Mouse (Mus musculus) bone marrow, adult 2 months (tissue): ENCODE measurements at regions not wholly inside any gene's neighbourhood (a gene's known extent, or its start where the extent isn't known, plus 50 kb on each side); places are given as distances from the start of the nearest gene placed in this dataset.

ENCODE experiments used
- H3K27ac ChIP-seq: fragments of 200-500 bp; 2 replicates; pipeline ENCODE4 v1.5.1; 2012; ENCODE audit warnings: low read depth, mild to moderate bottlenecking, control low read depth, inconsistent platforms, low read length; ENCODE audit not compliant: control insufficient read depth, poor library complexity, insufficient read depth
- H3K4me1 ChIP-seq: fragments of 200-500 bp; 2 replicates; pipeline ENCODE4 v1.6.1; 2011; ENCODE audit warnings: low read length; ENCODE audit not compliant: control insufficient read depth, insufficient read depth
- H3K4me3 ChIP-seq: fragments of 200-500 bp; replicated peaks from 2 replicates; pipeline ENCODE3; 2011; ENCODE audit warnings: mild to moderate bottlenecking, low read depth, low read length, control low read depth; ENCODE audit not compliant: control insufficient read depth
- CTCF ChIP-seq: fragments of 200-500 bp; IDR thresholded peaks from 2 replicates; pipeline ENCODE4 v1.5.1; 2011; ENCODE audit warnings: low read length, control low read depth; ENCODE audit not compliant: control insufficient read depth, insufficient read depth
- POLR2A ChIP-seq: fragments of 200-500 bp; IDR thresholded peaks from 2 replicates; pipeline ENCODE4 v1.6.1; 2011; ENCODE audit warnings: low read depth, mild to moderate bottlenecking, control low read depth, low read length, borderline replicate concordance; ENCODE audit not compliant: control insufficient read depth
- WGBS: fragments of 180-500 bp; shearing (Covaris S2); methylation state at CpG from one replicate; pipeline ENCODE4 v1.1.7; 2018; 5-methylcytosine and 5-hydroxymethylcytosine counted together

DNA sequence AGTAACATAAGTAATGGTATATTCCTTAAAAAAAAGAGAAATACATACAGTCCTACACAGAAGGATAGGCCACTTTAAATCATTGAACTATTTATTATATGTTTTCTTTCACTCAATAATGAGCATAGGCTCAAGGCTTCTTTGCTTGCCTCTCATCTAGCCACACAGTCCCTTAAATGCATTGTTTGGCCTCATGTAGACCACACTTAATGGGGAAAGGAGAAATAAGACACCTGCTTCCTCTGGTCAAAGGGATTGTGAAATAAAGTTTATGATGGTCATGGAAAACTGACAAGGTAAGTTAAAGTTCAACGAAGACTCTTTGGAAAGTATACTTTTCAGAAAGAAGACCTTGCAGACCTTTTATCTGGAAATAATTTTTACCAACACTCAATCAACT, 108.4 kb upstream of the Oxgr1 start:
- TF ChIP-seq POLR2A (no peak), CTCF (no peak)
- H3K4me3 ChIP-seq = no peak overlapping the region
- H3K27ac ChIP-seq = no peak overlapping the region
- WGBS = 10% methylated on average over 1 of the region's 1 CpGs
- no peaks in the 10 kb centered on the region for H3K4me1 ChIP-seq

DNA sequence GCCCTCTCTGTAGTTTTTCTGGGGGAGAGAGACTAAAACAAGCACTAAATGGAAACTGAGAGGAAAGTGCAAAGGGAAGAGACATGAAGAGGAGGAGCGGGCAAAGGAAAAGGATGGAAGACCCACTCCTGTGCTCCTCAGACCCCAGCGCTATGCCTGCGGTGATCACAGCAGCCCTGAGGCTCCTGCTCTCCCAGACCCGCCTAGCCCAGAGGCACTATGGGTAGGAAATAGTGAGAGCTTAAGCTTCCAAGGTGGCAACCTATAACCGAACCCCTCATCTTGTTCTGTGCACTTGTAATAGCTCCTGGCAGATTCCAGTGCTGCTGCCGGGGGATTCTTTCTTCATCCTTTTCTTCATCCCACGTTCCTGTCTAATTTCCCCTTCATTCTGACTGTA, 112.2 kb upstream of the Oxgr1 start:
- Histone ChIP-seq H3K4me1 (no peaks in the 10 kb centered on the region), H3K4me3 (no peak overlapping the region), H3K27ac (no peak overlapping the region)
- TF ChIP-seq CTCF = no peak
- TF ChIP-seq POLR2A = no peak
- WGBS = 86% methylated on average over 7 of the region's 7 CpGs

- 73% methylated on average over 2 of the region's 2 CpGs for WGBS
- TF ChIP-seq CTCF (no peak), POLR2A (no peak)
- no peak overlapping the region for H3K4me3 ChIP-seq
Measured at GRCm38 (mm10) chr14:120164184-120164583, 111.3 kb upstream of the Mbnl2 start.

DNA sequence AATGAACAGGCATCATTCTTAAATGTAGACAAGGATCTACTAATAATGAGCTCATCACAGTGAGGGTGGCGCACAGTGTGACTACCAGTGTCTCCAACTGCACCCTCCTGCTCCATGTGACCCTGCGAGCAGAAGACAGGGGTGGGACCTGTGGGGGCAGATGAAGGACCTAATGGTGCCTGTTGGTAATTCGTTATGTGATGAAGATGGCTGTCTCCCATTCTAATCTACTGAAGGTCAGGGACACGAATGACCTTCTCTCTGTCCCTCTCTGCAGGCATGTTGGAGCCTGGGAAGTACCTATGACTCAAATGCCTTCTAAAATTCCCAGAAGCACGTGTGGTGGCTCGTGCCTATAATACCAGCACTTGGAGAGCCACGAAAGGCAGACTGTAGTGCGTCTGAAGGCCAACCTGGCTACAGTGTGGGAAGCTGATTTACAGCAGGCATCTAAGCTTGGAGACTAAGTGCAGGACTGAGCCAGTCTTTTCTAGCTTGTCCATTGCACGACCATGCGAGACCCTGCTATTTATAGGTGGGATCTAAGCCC, 109.9 kb upstream of the Mbnl2 start:
- TF ChIP-seq POLR2A (no peak), CTCF (no peak)
- H3K4me1 ChIP-seq = no peaks in the 10 kb centered on the region
- WGBS = 80% methylated on average over 10 of the region's 10 CpGs
- no peak overlapping the region for H3K4me3 ChIP-seq
- no peak overlapping the region for H3K27ac ChIP-seq

More at GRCm38 (mm10) chr14:120164184-120164583, 111.3 kb upstream of the Mbnl2 start:
- H3K27ac ChIP-seq = no peak overlapping the region
- no peaks in the 10 kb centered on the region for H3K4me1 ChIP-seq

GRCm38 (mm10) chr14:120170733-120171132, 104.7 kb upstream of the Mbnl2 start:
- Histone ChIP-seq H3K4me3 (no peak overlapping the region), H3K4me1 (no peaks in the 10 kb centered on the region; the same call in 1 of the 2 replicates), H3K27ac (no peak overlapping the region)
- no peak for TF ChIP-seq POLR2A
- TF ChIP-seq CTCF = no peak
- 84% methylated on average over 7 of the region's 7 CpGs for WGBS

GRCm38 (mm10) chr14:120172058-120172457, 103.4 kb upstream of the Mbnl2 start:
- WGBS = 37% methylated on average over 4 of the region's 4 CpGs
- H3K27ac ChIP-seq = no peak overlapping the region

GRCm38 (mm10) chr14:120172844-120173243, 102.6 kb upstream of the Mbnl2 start:
- H3K27ac ChIP-seq = no peak overlapping the region
- no peak overlapping the region for H3K4me3 ChIP-seq
- H3K4me1 ChIP-seq = no peaks in the 10 kb centered on the region; the same call in 1 of the 2 replicates
- TF ChIP-seq POLR2A (no peak), CTCF (no peak)
- WGBS = 88% methylated on average over 8 of the region's 8 CpGs

More at GRCm38 (mm10) chr14:120172058-120172457, 103.4 kb upstream of the Mbnl2 start:
- H3K4me1 ChIP-seq = no peaks in the 10 kb centered on the region; the same call in 1 of the 2 replicates
- TF ChIP-seq POLR2A = no peak
- no peak for TF ChIP-seq CTCF
- no peak overlapping the region for H3K4me3 ChIP-seq

DNA sequence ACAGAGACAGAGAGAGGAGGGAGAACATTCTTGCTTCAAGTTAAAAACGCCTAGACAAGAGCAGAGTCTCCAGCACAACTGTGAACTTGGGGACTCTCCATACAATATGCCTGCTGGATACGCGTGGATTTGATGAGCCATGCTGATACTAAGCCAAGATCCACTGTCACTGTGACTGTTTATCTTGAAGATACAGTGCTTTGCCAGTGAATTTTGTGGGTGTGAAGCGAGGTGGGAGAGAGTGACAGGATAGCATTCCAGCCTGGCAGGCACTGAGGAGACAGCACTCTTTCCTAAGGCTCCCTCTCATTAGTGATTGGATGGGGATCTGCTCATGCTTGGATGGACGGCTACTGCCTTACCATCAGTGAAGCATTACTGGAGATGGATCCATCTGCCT, 100.9 kb upstream of the Mbnl2 start:
- Histone ChIP-seq H3K4me1 (no peaks in the 10 kb centered on the region; the same call in 1 of the 2 replicates), H3K4me3 (no peak overlapping the region), H3K27ac (no peak overlapping the region)
- WGBS = 80% methylated on average over 5 of the region's 5 CpGs
- TF ChIP-seq POLR2A (no peak), CTCF (no peak)

DNA sequence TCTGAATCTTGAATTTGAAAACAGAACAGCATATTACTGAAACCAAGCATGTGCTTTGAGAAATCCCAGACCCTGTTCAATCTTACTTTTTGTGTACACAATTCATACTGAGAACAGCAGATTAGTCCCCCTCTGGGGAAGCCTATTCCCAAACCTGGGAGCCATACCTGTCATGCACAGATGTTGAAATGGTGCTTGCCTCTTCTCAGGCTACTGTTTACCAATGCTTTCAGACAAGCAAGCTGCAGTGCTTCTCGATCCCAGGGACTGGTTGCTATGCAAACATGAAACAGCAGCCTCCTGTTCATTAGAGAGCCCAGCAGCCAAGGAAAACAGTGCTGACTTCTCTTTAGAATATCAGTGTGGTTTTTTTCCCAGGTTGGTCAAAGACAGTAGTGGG, 80.3 kb upstream of the Mbnl2 start:
- Histone ChIP-seq H3K4me3 (no peak overlapping the region), H3K27ac (no peak overlapping the region), H3K4me1 (no peaks in the 10 kb centered on the region)
- TF ChIP-seq POLR2A (no peak), CTCF (no peak)
- WGBS = 78% methylated on average over 1 of the region's 1 CpGs
